Mouse (Mus musculus): ENCODE data around the gene Chmp1a. TPM values are rescaled to one million over a fixed set of nuclear protein-coding genes. Genes with fewer than 3 reads are reported as not detected.
"Not testable (repeated sequence)": the region's sequence is repeated elsewhere in the genome, so short reads cannot be mapped to it uniquely, and the experiment has no call there.

Chmp1a gene
- total and polyA plus RNA-seq, 2 experiments from 2014 or later = 94.3 to 131 TPM

GRCm38 (mm10) chr8:123234918-123235519 is 22.5 kb upstream of the Chmp1a start:
- peak overlapping the region; percentile 96 for H3K4me2 ChIP-seq (ENCODE audit: low read depth, low read length)
- 29% methylated on average over 13 of the region's 13 CpGs for whole genome bisulfite sequencing
- peaks cover 10% of the 10 kb centered on the region for H3K4me1 ChIP-seq (ENCODE audit: control insufficient read depth, insufficient read depth)
- no peaks in the 10 kb centered on the region for H3K9me3 ChIP-seq (replicated peaks; ENCODE audit: control insufficient read depth, low read length)
- TF ChIP-seq CTCF (IDR thresholded peaks at IDR 0.05; ENCODE audit: low read depth) (no peak), EP300 (IDR thresholded peaks at IDR 0.05; ENCODE audit: low read depth) (no peak)
- H3K4me3 ChIP-seq (ENCODE audit: low read depth, low read length) = peak overlapping the region; percentile 61
- no peak for ATAC-seq (ENCODE audit: insufficient read depth, low read depth)
- H3K27me3 ChIP-seq (ENCODE audit: control insufficient read depth, insufficient read depth, low read length) = 0 out of 2 replicates have a peak, but pooled peaks cover 3% of the 10 kb centered on the region
- H3K27ac ChIP-seq (ENCODE audit: low read depth) = no peak overlapping the region
- no peaks in the 10 kb centered on the region for H3K36me3 ChIP-seq (replicated peaks; ENCODE audit: control insufficient read depth, insufficient read depth, low read length)
- H3K9ac ChIP-seq (replicated peaks; ENCODE audit: low read depth, low read length) = peak overlapping the region; percentile 58
- no peak for DNase-seq (ENCODE audit: low spot score)

GRCm38 (mm10) chr8:123233760-123234159 is 21.2 kb upstream of the Chmp1a start:
- WGBS = 75% methylated on average over 11 of the region's 11 CpGs
- no peak overlapping the region for H3K9ac ChIP-seq (replicated peaks; ENCODE audit: low read depth, low read length)
- ATAC-seq (ENCODE audit: insufficient read depth, low read depth) = no peak
- no peak overlapping the region for H3K4me2 ChIP-seq (ENCODE audit: low read depth, low read length)
- no peaks in the 10 kb centered on the region for H3K9me3 ChIP-seq (replicated peaks; ENCODE audit: control insufficient read depth, low read length)
- no peak for DNase-seq (ENCODE audit: low spot score)
- H3K4me1 ChIP-seq (ENCODE audit: control insufficient read depth, insufficient read depth) = peaks cover 10% of the 10 kb centered on the region
- TF ChIP-seq EP300 (IDR thresholded peaks at IDR 0.05; ENCODE audit: low read depth) = no peak
- TF ChIP-seq CTCF (IDR thresholded peaks at IDR 0.05; ENCODE audit: low read depth) = no peak
- H3K36me3 ChIP-seq (replicated peaks; ENCODE audit: control insufficient read depth, insufficient read depth, low read length) = 0 out of 2 replicates have a peak, but pooled peaks cover 7% of the 10 kb centered on the region
- H3K4me3 ChIP-seq (ENCODE audit: low read depth, low read length) = no peak overlapping the region
- H3K27ac ChIP-seq (ENCODE audit: low read depth) = no peak overlapping the region
- H3K27me3 ChIP-seq (ENCODE audit: control insufficient read depth, insufficient read depth, low read length) = 0 out of 2 replicates have a peak, but pooled peaks cover 3% of the 10 kb centered on the region

DNA sequence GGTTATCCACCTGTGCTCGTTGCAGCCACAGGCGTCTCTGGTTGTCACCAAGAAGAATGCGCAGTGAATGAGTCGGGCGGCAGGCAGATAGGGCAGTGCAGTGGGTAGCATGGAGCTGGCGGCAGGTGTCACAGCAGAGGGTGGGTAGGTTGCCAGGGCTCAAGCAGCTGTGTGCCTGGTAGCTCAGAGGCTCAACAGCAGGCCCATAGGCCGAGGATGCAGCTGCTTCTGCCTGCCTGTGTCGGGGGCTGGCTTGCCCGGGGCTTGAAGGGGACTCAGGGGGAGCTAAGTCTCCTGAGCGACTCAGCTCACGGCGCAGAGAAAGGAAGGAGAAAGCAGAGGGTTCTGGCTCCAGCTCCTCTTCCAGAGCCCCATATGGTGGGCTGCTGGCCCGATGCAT is 20.7 kb upstream of the Chmp1a start:
- DNase-seq (ENCODE audit: low spot score) (no peak), ATAC-seq (ENCODE audit: insufficient read depth, low read depth) (no peak)
- peaks cover 10% of the 10 kb centered on the region for H3K4me1 ChIP-seq (ENCODE audit: control insufficient read depth, insufficient read depth)
- 0 out of 2 replicates have a peak, but pooled peaks cover 3% of the 10 kb centered on the region for H3K27me3 ChIP-seq (ENCODE audit: control insufficient read depth, insufficient read depth, low read length)
- no peaks in the 10 kb centered on the region for H3K9me3 ChIP-seq (replicated peaks; ENCODE audit: control insufficient read depth, low read length)
- H3K4me3 ChIP-seq (ENCODE audit: low read depth, low read length) = no peak overlapping the region
- H3K27ac ChIP-seq (ENCODE audit: low read depth) = no peak overlapping the region
- no peak for TF ChIP-seq EP300 (IDR thresholded peaks at IDR 0.05; ENCODE audit: low read depth)
- H3K4me2 ChIP-seq (ENCODE audit: low read depth, low read length) = no peak overlapping the region
- WGBS = 64% methylated on average over 13 of the region's 13 CpGs
- peaks cover 12% of the 10 kb centered on the region; the same call in 1 of the 2 replicates for H3K36me3 ChIP-seq (replicated peaks; ENCODE audit: control insufficient read depth, insufficient read depth, low read length)
- H3K9ac ChIP-seq (replicated peaks; ENCODE audit: low read depth, low read length) = no peak overlapping the region

- TF ChIP-seq EP300 (IDR thresholded peaks at IDR 0.05; ENCODE audit: low read depth) (no peak), CTCF (IDR thresholded peaks at IDR 0.05; ENCODE audit: low read depth) (no peak)
- no peak overlapping the region for H3K27ac ChIP-seq (ENCODE audit: low read depth)
- H3K36me3 ChIP-seq (replicated peaks; ENCODE audit: control insufficient read depth, insufficient read depth, low read length) = peaks cover 19% of the 10 kb centered on the region
- H3K4me3 ChIP-seq (ENCODE audit: low read depth, low read length) = no peak overlapping the region
- H3K9ac ChIP-seq (replicated peaks; ENCODE audit: low read depth, low read length) = no peak overlapping the region
- H3K27me3 ChIP-seq (ENCODE audit: control insufficient read depth, insufficient read depth, low read length) = 0 out of 2 replicates have a peak, but pooled peaks cover 3% of the 10 kb centered on the region
- 36% methylated on average over 7 of the region's 7 CpGs for WGBS
- DNase-seq (ENCODE audit: low spot score) (no peak), ATAC-seq (ENCODE audit: insufficient read depth, low read depth) (no peak)
- no peaks in the 10 kb centered on the region for H3K9me3 ChIP-seq (replicated peaks; ENCODE audit: control insufficient read depth, low read length)
- no peak overlapping the region for H3K4me2 ChIP-seq (ENCODE audit: low read depth, low read length)
- peaks cover 10% of the 10 kb centered on the region for H3K4me1 ChIP-seq (ENCODE audit: control insufficient read depth, insufficient read depth)
Measured at GRCm38 (mm10) chr8:123232553-123232952, 20.0 kb upstream of the Chmp1a start.

GRCm38 (mm10) chr8:123231742-123232141 is 19.2 kb upstream of the Chmp1a start:
- WGBS = 55% methylated on average over 5 of the region's 5 CpGs
- no peak overlapping the region for H3K4me3 ChIP-seq (ENCODE audit: low read depth, low read length)
- ATAC-seq (ENCODE audit: insufficient read depth, low read depth) (no peak), DNase-seq (ENCODE audit: low spot score) (no peak)
- H3K9ac ChIP-seq (replicated peaks; ENCODE audit: low read depth, low read length) = no peak overlapping the region
- 0 out of 2 replicates have a peak, but pooled peaks cover 3% of the 10 kb centered on the region for H3K27me3 ChIP-seq (ENCODE audit: control insufficient read depth, insufficient read depth, low read length)
- no peak overlapping the region for H3K27ac ChIP-seq (ENCODE audit: low read depth)
- H3K4me2 ChIP-seq (ENCODE audit: low read depth, low read length) = no peak overlapping the region
- H3K36me3 ChIP-seq (replicated peaks; ENCODE audit: control insufficient read depth, insufficient read depth, low read length) = peaks cover 27% of the 10 kb centered on the region
- TF ChIP-seq CTCF (IDR thresholded peaks at IDR 0.05; ENCODE audit: low read depth) = peak; percentile 34
- TF ChIP-seq EP300 (IDR thresholded peaks at IDR 0.05; ENCODE audit: low read depth) = no peak
- peaks cover 10% of the 10 kb centered on the region for H3K4me1 ChIP-seq (ENCODE audit: control insufficient read depth, insufficient read depth)
- H3K9me3 ChIP-seq (replicated peaks; ENCODE audit: control insufficient read depth, low read length) = no peaks in the 10 kb centered on the region

DNA sequence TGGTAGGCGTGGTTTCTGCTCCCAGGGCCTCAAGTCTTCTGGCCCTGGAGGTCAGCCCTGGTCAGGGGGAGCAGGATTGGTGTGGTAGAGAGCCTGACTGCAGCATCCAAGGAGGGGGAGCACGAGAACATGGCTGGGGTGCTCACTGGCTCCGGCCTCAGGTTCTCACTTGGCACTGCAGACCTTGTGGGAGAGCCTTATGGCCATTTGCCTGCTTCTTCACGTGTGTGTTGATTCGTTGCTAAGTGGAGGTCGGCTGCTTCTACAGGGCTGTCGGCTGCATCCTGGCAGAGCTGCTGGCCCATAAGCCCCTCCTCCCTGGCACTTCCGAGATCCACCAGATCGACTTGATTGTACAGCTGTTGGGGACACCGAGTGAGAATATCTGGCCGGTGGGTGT is 17.8 kb upstream of the Chmp1a start:
- H3K9ac ChIP-seq (replicated peaks; ENCODE audit: low read depth, low read length); H3K27ac ChIP-seq (ENCODE audit: low read depth); H3K9me3 ChIP-seq (replicated peaks; ENCODE audit: control insufficient read depth, low read length); H3K4me3 ChIP-seq (ENCODE audit: low read depth, low read length); ATAC-seq (ENCODE audit: insufficient read depth, low read depth); H3K4me2 ChIP-seq (ENCODE audit: low read depth, low read length); H3K4me1 ChIP-seq (ENCODE audit: control insufficient read depth, insufficient read depth); H3K27me3 ChIP-seq (ENCODE audit: control insufficient read depth, insufficient read depth, low read length); DNase-seq (ENCODE audit: low spot score): not testable (repeated sequence)
- H3K36me3 ChIP-seq (replicated peaks; ENCODE audit: control insufficient read depth, insufficient read depth, low read length) = peaks cover 27% of the 10 kb centered on the region
- 81% methylated on average over 10 of the region's 11 CpGs for WGBS
